Mouse (Mus musculus): ENCODE results near the gene Palb2.

DNA sequence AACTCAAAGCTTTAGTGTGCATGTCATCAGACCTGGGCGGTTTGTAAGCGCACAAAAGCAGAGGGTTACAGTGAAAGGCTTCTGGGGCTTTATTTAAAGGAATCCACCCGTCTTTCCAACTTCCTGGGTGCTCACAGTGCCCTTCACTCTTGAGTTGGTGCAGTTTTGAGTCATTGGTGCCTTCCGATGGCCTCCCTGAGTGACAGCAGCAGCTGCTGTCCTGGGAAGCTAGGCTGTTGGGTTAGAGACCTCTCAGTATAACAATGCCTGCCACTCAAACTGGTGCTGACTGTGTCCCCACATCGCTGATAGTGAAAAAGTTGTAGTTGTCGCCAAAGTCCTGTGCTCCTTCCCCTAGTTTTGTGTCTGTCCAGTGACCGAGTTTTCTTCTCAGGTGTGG is 34.4 kb upstream of the Palb2 start:
- TF ChIP-seq CTCF (IDR thresholded peaks at IDR 0.05; ENCODE audit: insufficient read depth, low read depth, low read length) (no peak), POLR2A (IDR thresholded peaks at IDR 0.05; ENCODE audit: insufficient read depth, low read depth, low read length) (no peak)
